Mouse (Mus musculus) left cerebral cortex, postnatal 25 days (tissue): ENCODE data around the gene Zfp64. TPM values are rescaled to one million over a fixed set of nuclear protein-coding genes. Genes with fewer than 3 reads are reported as not detected.

Experiments
- DNase-seq, 2 experiments: peaks; one replicate each; pipeline ENCODE4 v3.0.0; 2022; ENCODE audit warnings: low spot score in 2 of 2, mixed read lengths in 1 of 2
- intact Hi-C: fragments of 180-260 bp; cut with DNase I; formaldehyde crosslinking; loops from one replicate; pipeline ENCODE4 v1.15.1; 2025
- total RNA-seq, 2 experiments: library from RNA; stranded (reverse); gene quantifications; 2 replicates each; pipeline ENCODE4 v1.2.3; 2021

Zfp64 gene
- 10 to 100 TPM; 15.1 to 15.4 TPM for total RNA-seq

DNA sequence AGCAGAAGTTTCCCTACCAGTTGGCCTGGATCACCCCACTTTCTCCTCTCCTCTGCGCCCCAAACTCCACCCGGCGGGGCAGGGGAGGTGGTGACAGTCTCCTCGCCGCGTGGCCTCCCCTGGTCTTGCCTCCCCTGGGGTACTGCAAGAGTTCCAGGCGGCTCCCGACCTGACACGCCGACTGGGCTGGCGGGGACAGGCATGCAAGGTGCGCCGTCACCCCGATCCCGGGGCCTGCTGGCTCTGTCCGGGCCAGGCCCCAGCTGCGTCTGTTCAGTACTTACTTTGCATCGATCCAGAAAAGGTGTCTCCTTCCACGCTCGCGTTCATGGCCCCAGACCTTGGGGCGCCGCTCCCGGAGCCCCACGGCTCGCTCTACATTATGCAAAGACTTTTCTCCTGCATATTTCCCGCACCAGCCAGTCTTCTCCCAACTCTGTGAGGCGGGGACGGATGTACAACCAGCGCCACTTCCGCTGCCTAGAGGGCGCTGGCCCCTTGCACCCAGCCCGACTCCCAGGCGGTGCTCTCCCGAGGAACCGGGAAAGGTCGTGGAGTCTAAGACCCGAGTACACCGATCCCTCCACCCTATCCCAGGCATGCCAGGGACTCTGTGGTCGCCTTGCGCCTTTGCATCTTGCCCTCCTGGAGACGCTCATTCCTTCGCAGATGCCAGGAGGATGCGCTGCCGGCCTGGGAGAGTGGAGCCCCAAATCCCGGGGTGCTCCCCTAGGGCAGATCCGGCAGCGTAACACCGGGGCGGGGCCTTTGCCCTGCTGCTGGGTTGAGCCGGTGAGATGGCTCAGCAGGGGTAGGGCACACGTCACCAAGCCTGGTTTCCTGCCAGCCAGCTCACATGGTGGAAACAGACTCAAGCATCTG, at the start of gene Zfp64:
TSS of gene Zfp64 (minus strand) at position 753 of the 882 bp plus-strand sequence.
- intact Hi-C loops, result no loop called here
- DNase-seq, result peak; percentile 84 to 87

DNA sequence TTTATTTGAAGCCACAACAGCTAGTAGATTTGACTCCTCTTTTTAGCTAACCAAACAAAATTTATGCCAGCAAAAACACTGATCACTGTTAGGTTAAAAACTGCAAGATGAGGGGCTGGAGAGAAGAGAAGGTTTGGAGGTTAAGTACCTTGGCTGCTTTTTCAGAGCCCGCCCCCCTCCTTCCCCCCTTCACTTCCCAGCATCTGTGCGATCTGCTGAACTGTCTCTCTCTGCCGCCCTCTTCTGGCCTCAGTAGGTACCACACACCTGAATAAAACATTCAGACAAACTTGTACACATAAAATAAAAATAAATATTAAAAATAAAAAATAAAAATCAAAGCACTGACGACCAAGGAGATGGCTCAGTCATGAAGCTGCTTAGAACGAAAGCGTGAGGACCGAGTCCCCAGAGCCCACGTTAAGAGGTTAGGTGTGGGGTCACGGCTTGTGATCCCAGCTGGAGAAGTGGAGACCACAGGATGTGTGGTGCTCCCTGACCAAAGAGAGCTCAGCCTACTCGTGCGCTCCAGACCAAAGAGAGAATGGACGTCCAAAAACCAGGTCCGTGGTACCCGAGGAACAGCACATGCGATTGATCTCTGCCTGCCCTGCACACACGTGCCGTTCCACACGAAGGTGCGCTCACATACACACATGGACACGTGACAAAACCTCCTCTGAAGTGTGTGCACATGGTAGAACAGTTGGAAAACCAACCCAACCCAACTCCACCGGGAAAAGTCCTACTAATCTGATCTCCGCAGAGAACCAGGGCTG, 37.4 kb upstream of the Zfp64 start:
- intact Hi-C loops, result loop anchor here (5.0 kb wide), 1 partner anchor 854 kb away; no protein-coding TSS in a partner anchor
- DNase-seq, result no peak

DNA sequence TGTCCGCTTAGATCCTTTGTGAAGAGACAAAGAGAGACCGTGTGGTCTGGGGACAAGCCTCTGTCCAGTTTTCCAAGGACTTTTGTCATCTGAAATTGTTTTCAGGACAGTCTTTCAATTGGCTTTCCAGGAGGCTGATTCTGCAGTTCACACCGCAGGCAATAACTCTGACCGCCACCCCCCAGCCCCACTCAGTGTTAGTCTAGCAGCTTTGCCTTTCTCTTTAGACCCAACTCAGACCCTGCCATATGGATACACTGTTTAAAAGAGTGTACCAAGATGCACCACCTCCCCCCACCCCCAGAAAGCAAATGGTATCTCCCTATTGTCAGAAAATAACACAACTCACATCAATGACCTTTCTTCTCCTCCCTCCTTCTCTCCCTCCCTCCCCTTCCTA, 35.6 kb upstream of the Zfp64 start:
- intact Hi-C loops, result loop anchor here (2.0 to 5.0 kb wide), 2 partner anchors 856 to 1110 kb away; no protein-coding TSS in a partner anchor
- DNase-seq, result no peak

DNA sequence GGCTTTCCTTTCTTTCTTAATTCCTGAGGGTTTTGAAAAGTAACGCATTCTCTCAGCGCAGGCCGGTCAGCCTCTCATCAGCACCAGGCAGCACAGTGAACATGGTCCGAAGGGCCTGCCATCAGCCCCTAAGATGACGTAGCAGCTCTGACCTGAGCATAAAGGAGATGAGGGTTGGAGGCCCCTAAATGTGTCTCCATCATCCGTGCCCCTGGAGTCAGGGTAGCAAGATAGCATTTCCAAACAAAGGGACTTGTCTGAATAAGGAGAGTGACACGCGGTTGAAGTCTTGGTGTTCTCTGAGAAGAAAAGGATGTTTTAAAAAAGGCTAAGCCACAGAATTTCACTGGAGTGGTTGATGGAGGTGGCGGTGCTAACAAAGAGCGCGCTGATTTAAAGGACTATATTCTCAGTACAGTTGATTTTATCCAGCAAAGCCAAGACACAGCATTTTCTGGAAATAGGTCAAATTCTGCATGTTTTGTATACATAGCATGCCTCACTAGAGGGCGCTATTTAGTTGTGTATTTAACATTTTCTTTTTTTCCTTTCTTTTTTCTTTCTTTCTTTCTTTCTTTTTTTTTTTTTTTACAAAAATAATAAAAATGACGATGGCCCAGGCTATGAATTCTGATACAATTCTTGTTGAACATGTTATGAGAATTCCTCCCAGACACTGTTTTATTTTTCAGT, 34.8 kb upstream of the Zfp64 start:
- peak; percentile 41 to 55 for DNase-seq
- intact Hi-C loops, result loop anchor here (2.0 to 5.0 kb wide), 2 partner anchors 857 to 1111 kb away; no protein-coding TSS in a partner anchor

DNA sequence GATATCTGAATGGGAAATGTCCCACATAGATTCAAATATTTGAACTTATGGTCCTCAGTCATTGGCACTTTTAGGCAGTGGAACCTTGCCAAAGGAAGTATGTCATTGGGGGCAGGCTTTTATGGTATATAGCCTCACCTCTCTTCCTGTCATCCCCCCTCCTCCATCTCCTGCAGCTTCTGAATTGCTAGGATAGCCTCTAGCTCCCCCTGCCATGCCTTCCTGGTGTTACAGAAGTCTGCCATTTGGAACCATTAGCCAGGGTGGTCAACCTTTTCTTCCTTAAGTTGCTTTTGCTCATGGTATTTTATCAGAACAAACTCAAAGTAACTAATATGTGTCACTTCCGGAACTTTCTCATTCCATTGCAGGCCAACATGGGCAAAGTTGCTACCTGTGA, 32.7 kb upstream of the Zfp64 start:
- intact Hi-C loops, result no loop called here
- DNase-seq, result no peak

DNA sequence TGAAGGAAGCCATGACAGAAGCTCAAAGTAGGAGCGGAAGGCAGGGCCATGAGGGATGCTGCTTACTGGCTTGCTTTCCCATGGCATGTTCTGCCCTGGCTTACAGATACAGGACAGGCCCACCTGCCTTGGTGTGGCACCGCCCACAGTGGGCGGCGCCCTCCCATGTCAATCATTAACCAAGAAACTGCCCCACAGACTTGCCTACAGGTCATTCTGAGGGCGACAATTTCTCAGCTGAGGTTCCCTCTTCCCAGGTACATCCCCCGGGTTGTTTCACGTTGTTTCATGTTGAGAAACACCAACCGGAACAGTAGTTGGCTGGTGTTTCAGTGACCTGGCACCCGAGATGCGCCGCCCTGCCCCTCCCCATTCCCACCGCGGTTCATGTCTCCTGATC, 32.0 kb upstream of the Zfp64 start:
- no peak for DNase-seq
- intact Hi-C loops, result no loop called here

DNA sequence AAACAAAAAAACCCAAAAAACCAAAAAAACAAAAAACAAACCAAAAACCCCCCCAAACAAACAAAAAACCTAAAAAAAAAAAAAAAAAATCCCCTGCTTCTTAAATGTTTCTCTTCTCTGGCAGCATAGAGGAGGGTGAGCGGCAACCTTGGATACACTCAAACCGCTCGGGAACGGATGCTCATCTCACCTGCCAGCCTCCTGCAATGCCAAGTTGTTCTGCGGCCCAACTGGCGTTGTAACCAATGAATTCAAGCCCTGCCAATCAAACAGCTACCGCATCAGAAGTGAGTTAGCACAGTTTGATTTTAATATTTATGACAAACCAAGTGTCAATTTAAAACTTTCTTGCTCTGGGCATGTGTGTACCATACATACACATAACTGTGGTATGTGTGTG, 26.6 kb upstream of the Zfp64 start:
- no peak for DNase-seq
- intact Hi-C loops, result no loop called here

DNA sequence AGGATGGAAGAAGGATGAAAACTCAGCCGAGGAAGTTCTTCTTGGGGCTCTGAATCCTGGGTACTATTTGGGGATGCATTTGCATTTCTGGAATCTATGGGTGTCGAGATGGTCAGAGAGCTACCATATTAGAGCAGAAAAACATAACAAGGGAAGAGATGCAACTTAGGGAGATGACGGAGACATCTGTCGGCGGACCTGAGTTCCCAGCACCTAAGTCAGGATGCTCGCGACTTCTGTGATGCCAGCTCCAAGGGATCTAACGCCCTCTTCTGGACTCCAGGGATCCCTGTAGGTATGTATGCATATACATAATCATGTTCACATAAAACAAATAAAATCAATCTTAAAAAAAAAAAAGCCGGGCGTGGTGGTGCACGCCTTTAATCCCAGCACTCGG, 26.1 kb upstream of the Zfp64 start:
- DNase-seq, result no peak
- intact Hi-C loops, result no loop called here

DNA sequence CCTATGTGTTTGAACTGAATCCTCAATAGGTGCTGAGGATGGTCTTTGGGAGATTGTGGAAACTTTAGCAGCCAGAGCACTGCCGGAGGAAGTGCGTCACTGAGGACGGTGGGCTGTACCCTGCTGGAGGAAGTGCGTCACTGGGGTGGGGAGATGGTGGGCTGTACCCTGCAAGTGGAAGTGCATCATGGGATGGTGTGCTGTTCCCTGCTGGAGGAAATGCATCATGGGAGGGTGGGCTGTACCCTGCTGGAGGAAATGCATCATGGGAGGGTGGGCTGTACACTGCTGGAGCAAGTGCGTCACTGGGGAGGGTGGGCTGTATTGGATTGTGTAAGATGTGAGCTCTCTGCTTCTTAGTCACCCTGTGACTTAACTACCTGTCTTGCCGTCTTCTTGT, 25.5 kb upstream of the Zfp64 start:
- DNase-seq, result peak; percentile 54 to 65
- intact Hi-C loops, result no loop called here

DNA sequence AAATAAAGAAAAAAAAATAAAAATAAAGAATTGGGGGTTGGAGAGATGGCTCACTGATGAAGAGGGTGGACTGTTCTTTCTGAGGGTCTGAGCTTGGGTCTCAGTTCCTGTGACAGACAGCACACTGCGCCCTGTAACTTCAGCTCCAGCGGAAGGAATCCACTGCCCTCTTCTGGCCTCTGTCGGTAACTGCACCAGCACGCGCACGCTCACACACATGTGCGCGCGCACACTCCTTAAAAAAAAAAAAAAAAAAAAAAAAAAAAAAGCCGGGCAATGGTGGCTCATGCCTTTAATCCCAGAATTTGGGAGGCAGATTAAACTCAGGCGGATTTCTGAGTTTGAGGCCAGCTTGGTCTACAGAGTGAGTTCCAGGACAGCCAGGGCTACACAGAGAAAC, 24.4 kb upstream of the Zfp64 start:
- no peak for DNase-seq
- intact Hi-C loops, result no loop called here

DNA sequence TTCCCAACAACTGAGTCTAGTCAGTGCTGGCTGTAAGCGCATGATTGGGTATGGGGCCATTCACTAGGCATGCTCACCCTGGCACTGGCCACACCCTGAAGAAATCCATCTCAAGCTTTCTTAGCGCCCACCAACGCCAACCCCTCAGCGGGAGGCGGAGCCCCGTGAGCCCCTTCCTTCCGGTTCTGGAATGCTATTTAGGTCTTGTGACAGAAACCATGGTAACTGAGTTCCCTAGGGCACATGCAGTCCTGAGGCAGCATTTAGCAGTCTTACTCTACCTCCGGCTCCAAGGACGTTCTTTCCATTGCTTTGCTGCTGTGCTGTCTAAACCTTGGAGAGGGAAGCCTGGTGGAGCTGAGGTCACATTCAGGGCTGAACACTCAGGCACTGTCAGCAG, 22.6 kb upstream of the Zfp64 start:
- DNase-seq, result peak in 1 of 2 experiments; percentile 4
- intact Hi-C loops, result no loop called here

DNA sequence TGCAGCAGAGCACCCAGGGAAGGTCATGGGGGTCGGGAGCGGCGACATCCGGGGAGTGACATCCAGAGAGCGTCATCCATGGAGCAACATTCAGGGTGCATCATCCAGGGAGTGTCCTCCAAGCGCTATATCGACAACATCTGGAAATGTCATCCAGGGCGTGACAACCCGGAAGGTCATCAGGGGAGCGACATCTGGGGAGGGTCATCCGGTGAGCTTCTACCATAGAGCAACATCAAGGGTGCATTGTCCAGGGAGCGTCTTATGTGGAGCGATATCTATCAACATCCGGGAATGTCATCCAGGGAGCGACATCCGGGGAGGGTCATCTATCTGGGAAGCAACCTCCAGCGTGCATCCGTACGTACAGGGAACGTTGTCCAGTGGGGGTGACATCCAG, 14.7 kb upstream of the Zfp64 start:
- intact Hi-C loops, result no loop called here
- no peak for DNase-seq

DNA sequence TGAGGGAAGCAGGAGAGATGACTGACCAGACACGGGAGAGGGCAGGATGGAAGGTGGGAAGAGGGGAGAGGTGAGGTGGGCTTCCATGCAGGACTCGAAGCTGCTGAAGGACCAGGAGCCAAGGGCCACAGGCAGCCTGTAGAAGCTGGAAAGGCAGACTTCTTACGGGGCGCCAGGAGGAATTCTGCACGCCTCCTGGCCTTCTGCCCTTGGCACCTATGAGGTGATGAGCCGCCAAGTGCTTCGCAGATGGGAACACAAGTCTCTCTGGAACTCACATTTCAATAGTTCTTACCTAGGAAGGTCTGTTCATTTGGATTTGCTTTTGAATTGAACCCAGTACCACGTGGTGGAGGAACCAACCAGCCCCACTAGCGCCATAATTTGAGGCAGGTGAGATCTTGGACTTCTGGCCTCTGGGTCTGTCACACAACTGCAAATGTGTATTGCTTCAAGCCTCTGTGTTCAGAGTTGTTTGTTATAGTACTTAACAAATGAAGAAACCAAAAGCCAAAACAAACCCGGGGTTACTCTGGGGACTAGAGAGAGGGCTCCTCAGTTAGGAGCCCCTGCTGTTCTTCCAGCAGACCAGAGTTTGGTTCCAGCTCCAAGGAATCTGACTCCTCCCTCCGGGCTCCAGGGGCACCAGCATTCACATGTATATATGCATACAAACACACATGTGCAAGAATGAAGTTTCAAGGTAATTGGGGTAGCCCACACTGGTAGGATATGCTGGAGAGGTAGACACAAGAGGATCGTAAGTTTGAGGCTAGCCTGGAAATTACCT, 12.9 kb upstream of the Zfp64 start:
- DNase-seq, result no peak
- intact Hi-C loops, result no loop called here

DNA sequence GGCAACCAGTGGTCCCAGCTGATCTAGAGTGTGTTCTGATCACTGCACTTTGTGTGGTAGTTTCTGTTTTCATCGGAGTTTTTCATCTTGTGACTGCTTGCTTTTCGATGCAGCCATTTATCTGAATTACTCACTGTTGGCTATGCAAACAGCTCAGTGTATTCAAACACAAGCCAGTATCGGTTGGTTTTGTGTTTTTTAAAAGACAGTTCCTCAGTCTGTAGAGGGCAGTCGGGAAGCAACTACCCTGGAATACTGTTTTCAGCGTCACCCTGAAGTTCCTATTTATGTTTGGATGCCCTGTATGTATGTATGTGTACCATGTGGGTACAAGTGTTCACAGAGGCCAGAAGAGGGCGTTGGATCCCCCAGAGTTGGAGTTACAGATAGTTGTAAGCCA, 11.1 kb upstream of the Zfp64 start:
- intact Hi-C loops, result no loop called here
- no peak for DNase-seq

DNA sequence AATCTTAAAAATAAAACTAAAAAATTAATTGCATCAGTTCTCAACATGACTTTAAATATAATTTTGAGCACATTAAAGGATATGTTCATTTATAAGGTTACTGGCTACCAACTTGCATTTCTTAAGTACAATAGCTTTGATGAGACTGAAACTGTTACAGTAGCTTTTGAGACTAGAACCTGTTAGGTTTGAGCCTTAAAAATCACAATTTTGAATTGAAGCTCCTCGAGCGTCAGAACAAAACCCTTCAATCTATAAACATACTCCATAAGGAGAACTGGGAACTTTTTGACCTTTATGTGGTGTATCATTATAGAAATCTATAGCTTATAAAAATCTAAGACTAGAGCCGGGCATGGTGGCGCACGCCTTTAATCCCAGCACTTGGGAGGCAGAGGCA, 9.5 kb upstream of the Zfp64 start:
- no peak for DNase-seq
- intact Hi-C loops, result no loop called here

DNA sequence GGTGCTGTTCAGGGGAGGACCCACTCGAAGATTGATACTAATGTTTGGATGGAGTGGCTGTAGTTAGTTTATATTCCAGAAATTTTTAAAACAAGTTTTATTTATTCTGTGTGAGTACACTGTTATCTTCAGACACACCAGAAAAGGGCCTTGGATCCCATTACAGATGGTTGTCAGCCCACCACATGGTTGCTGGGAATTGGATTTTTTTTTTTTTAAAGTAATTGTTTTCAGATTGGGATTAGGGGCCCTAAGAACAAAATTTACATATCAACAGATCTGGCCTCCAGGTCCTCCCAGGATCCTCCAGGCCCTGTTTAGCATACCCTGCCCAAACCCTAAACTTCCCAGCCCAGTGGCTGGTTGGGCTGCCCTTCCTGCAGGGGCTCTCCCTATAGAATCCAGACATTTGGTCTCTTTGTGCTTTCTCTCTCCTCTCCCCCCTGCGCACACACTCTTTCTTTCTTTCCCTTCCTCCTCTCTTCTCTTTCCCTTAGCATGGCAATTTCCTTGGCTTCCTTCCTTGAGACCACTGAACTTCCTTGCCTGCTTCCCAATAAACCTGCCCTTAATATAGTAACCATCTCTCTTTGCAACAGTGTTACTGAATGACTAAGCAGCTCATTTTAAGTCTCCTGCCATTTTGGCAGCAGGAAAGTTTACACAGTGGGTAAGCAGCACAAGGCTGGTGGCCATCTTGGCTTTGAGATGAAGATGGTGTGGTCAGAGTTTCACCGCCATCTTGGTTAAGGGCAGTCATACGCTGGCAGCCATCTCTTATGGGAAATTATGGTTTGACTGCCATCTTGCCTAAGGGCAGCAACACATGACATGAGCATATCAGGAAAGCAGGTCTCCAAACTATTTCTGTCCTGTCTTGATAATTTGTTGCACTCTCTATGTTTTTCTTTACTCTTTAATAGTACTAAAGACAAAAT, 6.6 kb upstream of the Zfp64 start:
- intact Hi-C loops, result no loop called here
- DNase-seq, result no peak

DNA sequence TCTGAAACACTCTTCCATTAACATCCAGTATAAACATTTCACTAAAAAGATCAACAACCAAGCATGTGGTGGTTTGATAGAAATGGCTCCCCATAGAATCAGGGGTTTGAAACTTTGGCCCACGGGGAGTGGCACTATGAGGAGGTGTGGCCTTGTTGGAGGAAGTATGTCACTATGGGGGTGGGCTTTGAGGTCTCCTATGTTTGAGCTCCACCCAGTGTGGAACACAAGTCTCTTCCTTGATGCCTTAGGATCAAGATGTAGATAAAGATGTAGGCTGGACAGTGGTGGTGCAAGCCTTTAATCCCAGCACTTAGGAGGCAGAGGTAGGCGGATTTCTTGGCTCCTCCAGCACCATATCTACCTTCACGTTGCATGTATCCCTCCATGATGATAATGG, 5.4 kb upstream of the Zfp64 start:
- DNase-seq, result no peak
- intact Hi-C loops, result no loop called here

DNA sequence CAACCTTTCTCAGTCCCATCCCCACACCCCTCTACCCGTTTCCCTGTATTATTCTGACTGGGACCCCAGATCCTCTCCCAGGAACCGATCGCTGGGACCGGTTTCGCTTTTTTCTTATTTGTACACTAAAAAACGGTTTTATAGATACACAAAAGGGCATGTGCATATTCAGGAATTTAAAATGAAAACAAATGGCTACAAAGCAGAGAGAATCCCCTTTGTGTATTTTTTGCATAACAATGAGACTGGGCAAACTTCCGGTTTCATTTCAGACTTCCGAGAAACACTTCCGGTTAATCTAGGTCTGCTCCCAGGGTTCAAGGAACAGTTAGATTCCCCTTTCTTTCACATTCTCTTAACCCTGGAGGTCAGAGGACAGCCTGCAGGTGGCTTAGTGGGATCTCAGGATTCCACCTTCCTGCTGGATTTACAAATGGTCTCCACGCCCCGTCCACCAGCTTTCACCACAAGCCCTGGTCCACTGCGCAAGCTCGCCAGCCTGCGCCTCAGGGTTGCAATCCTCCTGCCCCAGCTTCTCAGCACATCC, 4.0 kb upstream of the Zfp64 start:
- intact Hi-C loops, result no loop called here
- no peak for DNase-seq
